Mouse (Mus musculus) limb, embryonic 15.5 days (tissue): ENCODE data around the gene Hist1h4k. TPM values are rescaled to one million over a fixed set of nuclear protein-coding genes. Genes with fewer than 3 reads are reported as not detected.
A peak's percentile ranks its signal among the peaks of the same experiment; 100 is the strongest.
"Not testable (repeated sequence)": the region's sequence is repeated elsewhere in the genome, so short reads cannot be mapped to it uniquely, and the experiment has no call there.

Source experiments
- ATAC-seq: fragments of 200-750 bp; cut with Nextera tagmentation; 2 replicates; pipeline ENCODE4 v1.8.0; 2017; ENCODE audit warnings: low read depth, moderate TSS enrichment; ENCODE audit not compliant: insufficient number of reproducible peaks, low FRiP score, low TSS enrichment
- H3K27ac ChIP-seq: fragments of 300-500 bp; sonication (generic); 2 replicates; pipeline ENCODE4 v1.5.1; 2015; ENCODE audit warnings: moderate library complexity, mild to moderate bottlenecking, inconsistent platforms
- H3K27me3 ChIP-seq: fragments of 300-500 bp; sonication (generic); 2 replicates; pipeline ENCODE4 v1.6.1; 2015; ENCODE audit warnings: inconsistent platforms
- H3K36me3 ChIP-seq: fragments of 300-500 bp; sonication (generic); 2 replicates; pipeline ENCODE4 v1.6.1; 2015; ENCODE audit warnings: inconsistent platforms
- H3K4me1 ChIP-seq: fragments of 300-500 bp; sonication (generic); 2 replicates; pipeline ENCODE4 v1.6.1; 2015; ENCODE audit warnings: inconsistent platforms
- H3K4me2 ChIP-seq: fragments of 300-500 bp; sonication (generic); 2 replicates; pipeline ENCODE4 v1.6.1; 2015; ENCODE audit warnings: mild to moderate bottlenecking, inconsistent platforms
- H3K4me3 ChIP-seq: fragments of 300-500 bp; sonication (generic); 2 replicates; pipeline ENCODE4 v1.5.1; 2015; ENCODE audit warnings: mild to moderate bottlenecking, inconsistent platforms
- H3K9ac ChIP-seq: fragments of 300-500 bp; sonication (generic); 2 replicates; pipeline ENCODE4 v1.6.1; 2015; ENCODE audit warnings: inconsistent platforms
- H3K9me3 ChIP-seq: fragments of 300-500 bp; sonication (generic); 2 replicates; pipeline ENCODE4 v1.6.1; 2016; ENCODE audit warnings: inconsistent platforms
- WGBS: fragments of 180-500 bp; shearing (Covaris S2); methylation state at CpG from one replicate; pipeline ENCODE4 v1.1.7; 2015; 5-methylcytosine and 5-hydroxymethylcytosine counted together
- polyA plus RNA-seq: library from polyadenylated mRNA; unstranded; fragments of >200 nt; fragmentation: Nextera tagmentation; extraction: Ambion mirVana; gene quantifications from 2 replicates; pipeline ENCODE4 v1.2.1, GENCODE M21; 2015

The Hist1h4k gene
- polyA plus RNA-seq: 4.1 TPM in 1 of 2 replicates, not detected in the other

GRCm38 (mm10) chr13:21750159-21751017 is at the start of gene Hist1h4k:
Hist1h4k (minus strand) TSS chr13:21750505.
- H3K27me3 ChIP-seq, H3K9me3 ChIP-seq, H3K36me3 ChIP-seq: not testable (repeated sequence)
- peaks cover 23% of the 10 kb centered on the region for H3K4me1 ChIP-seq
- H3K9ac ChIP-seq: peak within 1 kb of the TSS; percentile 23
- ATAC-seq: peak; percentile 81
- H3K4me2 ChIP-seq: peak within 1 kb of the TSS; percentile 53
- peak within 1 kb of the TSS; percentile 47 for H3K4me3 ChIP-seq
- WGBS: under 1% methylated on average over 45 of the region's 56 CpGs
- H3K27ac ChIP-seq: peak within 1 kb of the TSS; percentile 94

DNA sequence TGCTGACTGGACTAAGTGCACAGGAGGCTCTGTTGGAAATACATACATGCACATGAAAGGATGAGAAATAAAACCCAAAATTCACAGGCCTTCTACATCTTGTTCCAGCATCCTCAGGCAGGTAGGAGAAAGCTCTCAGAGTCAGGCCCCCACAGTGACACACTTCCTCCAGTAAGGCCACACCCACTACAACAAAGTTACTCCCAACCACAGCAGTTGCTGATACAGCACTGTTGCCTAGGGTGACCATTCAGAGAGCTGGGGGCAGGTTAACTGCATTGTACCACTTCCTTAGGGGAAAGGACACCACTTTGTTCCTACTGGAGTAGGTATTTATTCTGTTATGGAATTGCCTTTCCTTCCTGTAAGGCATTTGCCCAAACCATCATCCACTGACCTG is 46.9 kb upstream of the Hist1h4k start:
- not testable (repeated sequence) for ATAC-seq, H3K36me3 ChIP-seq, H3K27me3 ChIP-seq, H3K4me1 ChIP-seq, H3K4me2 ChIP-seq, H3K9me3 ChIP-seq, H3K9ac ChIP-seq, H3K4me3 ChIP-seq, H3K27ac ChIP-seq

- H3K4me1 ChIP-seq: peaks cover 4% of the 10 kb centered on the region
- H3K9ac ChIP-seq: no peak overlapping the region
- no peaks in the 10 kb centered on the region for H3K9me3 ChIP-seq
- no peaks in the 10 kb centered on the region for H3K27me3 ChIP-seq
- 87% methylated on average over 7 of the region's 7 CpGs for WGBS
- ATAC-seq: no peak
- no peaks in the 10 kb centered on the region for H3K36me3 ChIP-seq
- no peak overlapping the region for H3K4me2 ChIP-seq
- no peak overlapping the region for H3K27ac ChIP-seq
- H3K4me3 ChIP-seq: no peak overlapping the region
These were observed 45.3 kb upstream of the Hist1h4k start for GRCm38 (mm10) chr13:21795584-21795983.

GRCm38 (mm10) chr13:21790601-21791283 is 40.4 kb upstream of the Hist1h4k start:
- ATAC-seq: no peak
- Histone ChIP-seq H3K9me3 (no peaks in the 10 kb centered on the region), H3K4me3 (peak overlapping the region; percentile 8), H3K9ac (0 out of 2 replicates have a peak overlapping the region, but pooled peaks have one; percentile 18), H3K27me3 (no peaks in the 10 kb centered on the region), H3K4me1 (peaks cover 11% of the 10 kb centered on the region), H3K27ac (no peak overlapping the region), H3K36me3 (no peaks in the 10 kb centered on the region), H3K4me2 (peak overlapping the region; percentile 35)
- 10% methylated on average over 18 of the region's 18 CpGs for WGBS

- H3K9me3 ChIP-seq: no peaks in the 10 kb centered on the region
- no peaks in the 10 kb centered on the region for H3K36me3 ChIP-seq
- peaks cover 11% of the 10 kb centered on the region for H3K4me1 ChIP-seq
- no peak overlapping the region for H3K4me3 ChIP-seq
- no peaks in the 10 kb centered on the region for H3K27me3 ChIP-seq
- no peak overlapping the region for H3K9ac ChIP-seq
- no peak for ATAC-seq
- no peak overlapping the region for H3K27ac ChIP-seq
- 65% methylated on average over 6 of the region's 6 CpGs for WGBS
- no peak overlapping the region for H3K4me2 ChIP-seq
These were observed 39.6 kb upstream of the Hist1h4k start for GRCm38 (mm10) chr13:21789925-21790324.

GRCm38 (mm10) chr13:21787760-21788593 is 37.7 kb upstream of the Hist1h4k start:
- Histone ChIP-seq H3K9me3 (no peaks in the 10 kb centered on the region), H3K36me3 (no peaks in the 10 kb centered on the region), H3K9ac (no peak overlapping the region), H3K27me3 (no peaks in the 10 kb centered on the region), H3K4me1 (peaks cover 20% of the 10 kb centered on the region), H3K27ac (peak overlapping the region; percentile 71), H3K4me3 (peak overlapping the region; percentile 38), H3K4me2 (peak overlapping the region; percentile 53)
- 15% methylated on average over 17 of the region's 21 CpGs for WGBS
- no peak for ATAC-seq

DNA sequence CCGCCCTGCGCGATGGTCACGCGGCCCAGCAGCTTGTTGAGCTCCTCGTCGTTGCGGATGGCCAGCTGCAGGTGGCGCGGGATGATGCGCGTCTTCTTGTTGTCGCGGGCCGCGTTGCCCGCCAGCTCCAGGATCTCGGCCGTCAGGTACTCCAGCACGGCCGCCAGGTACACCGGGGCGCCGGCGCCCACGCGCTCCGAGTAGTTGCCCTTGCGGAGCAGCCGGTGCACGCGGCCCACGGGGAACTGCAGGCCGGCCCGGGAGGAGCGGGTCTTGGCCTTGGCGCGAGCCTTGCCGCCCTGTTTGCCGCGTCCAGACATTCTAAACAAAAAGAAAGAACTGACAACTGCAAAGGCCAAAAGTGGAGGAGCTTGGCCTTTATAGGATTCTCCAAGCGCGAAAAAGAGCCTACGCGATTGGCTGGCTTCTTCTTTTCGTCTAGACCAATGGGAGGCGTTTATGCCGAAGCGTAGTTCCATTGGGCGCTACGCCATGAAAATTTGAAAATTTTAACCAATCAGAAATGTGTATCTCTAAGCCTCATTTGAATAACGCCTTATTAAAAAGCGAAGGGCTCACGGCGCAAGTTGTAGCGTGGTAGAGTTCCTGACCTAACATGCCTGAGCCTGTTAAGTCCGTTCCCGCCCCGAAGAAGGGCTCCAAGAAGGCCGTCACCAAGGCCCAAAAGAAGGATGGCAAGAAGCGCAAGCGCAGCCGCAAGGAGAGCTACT is 36.8 kb upstream of the Hist1h4k start, which contains the start of the genes Hist1h2an and Hist1h2bp:
Hist1h2an (minus strand) TSS at position 320 of the 731 bp plus-strand sequence.
Hist1h2bp (plus strand) TSS at position 563 of the 731 bp plus-strand sequence.
- H3K4me1 ChIP-seq: peaks cover 25% of the 10 kb centered on the region
- not testable (repeated sequence) for H3K36me3 ChIP-seq, H3K9me3 ChIP-seq, H3K9ac ChIP-seq, H3K27me3 ChIP-seq
- under 1% methylated on average over 37 of the region's 63 CpGs for WGBS
- peak within 1 kb of the TSS; percentile 38 for H3K4me3 ChIP-seq
- ATAC-seq: peak; percentile 93
- peak within 1 kb of the TSS; percentile 83 for H3K27ac ChIP-seq
- peak within 1 kb of the TSS; percentile 53 for H3K4me2 ChIP-seq

DNA sequence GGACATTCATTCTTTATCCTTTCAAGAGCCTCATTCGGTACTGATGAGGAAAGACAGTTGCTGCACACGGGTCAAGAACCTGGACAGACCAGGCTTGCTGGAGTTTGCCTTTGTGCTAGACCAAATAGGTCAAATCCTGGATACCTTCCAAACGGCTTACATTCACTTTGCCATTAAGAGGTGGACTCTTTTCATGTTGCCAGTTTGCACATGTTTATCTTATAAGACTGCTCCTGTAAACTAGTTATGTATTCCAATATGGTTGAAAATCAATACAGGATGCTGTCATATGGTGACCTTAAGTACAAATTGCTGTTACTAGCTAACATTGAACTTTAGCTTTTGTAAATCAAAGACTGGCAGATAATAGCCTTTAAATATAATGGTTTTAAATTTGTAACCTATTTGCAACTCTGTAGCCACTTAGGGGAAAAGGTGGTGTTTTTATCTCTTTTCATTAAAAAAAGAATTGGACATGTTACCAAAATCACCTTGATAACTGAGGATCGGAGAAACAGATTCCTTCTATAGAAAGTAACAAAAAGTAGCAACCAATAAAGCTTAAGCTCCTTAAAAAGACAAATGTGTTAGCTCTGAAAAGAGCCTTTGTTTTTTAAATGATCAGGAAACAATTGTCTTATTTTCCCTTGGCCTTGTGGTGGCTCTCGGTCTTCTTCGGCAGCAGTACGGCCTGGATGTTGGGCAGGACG is 36.0 kb upstream of the Hist1h4k start:
- 5% methylated on average over 8 of the region's 8 CpGs for WGBS
- Histone ChIP-seq H3K36me3 (no peaks in the 10 kb centered on the region), H3K27ac (peak overlapping the region; percentile 80), H3K9me3 (no peaks in the 10 kb centered on the region), H3K4me1 (peaks cover 27% of the 10 kb centered on the region), H3K9ac (no peak overlapping the region), H3K4me2 (peak overlapping the region; percentile 53), H3K4me3 (peak overlapping the region; percentile 38), H3K27me3 (no peaks in the 10 kb centered on the region)
- ATAC-seq: no peak

DNA sequence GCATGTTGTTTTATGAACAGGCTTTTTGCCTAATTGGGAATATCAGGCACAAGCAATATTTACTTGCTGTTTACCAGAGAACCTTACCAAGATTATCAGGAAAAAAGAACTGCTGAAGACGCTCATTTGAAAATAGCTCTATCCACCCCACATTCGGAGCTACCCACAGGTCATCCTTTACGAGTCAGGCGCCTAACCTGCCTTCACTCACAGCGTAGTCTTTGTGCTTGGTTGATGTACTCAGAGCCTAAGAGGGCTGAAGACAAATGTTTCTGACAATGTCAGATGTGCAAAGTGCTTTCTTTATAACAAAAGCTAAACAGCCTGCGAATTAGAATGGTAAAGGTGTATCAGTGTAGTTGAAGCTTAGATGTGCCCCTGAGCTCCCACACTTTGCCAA is 34.0 kb upstream of the Hist1h4k start:
- Histone ChIP-seq H3K4me1 (peaks cover 37% of the 10 kb centered on the region), H3K27me3 (no peaks in the 10 kb centered on the region), H3K27ac (peak overlapping the region; percentile 88), H3K4me2 (peak overlapping the region; percentile 56), H3K36me3 (no peaks in the 10 kb centered on the region), H3K9ac (0 out of 2 replicates have a peak overlapping the region, but pooled peaks have one; percentile 33), H3K4me3 (0 out of 2 replicates have a peak overlapping the region, but pooled peaks have one; percentile 41), H3K9me3 (no peaks in the 10 kb centered on the region)
- WGBS: 25% methylated on average over 6 of the region's 6 CpGs
- no peak for ATAC-seq

- peaks cover 37% of the 10 kb centered on the region for H3K4me1 ChIP-seq
- H3K4me2 ChIP-seq: peak overlapping the region; percentile 56
- H3K9ac ChIP-seq: peak overlapping the region; percentile 33; the same call in 1 of the 2 replicates
- no peak for ATAC-seq
- 3% methylated on average over 9 of the region's 9 CpGs for WGBS
- peak overlapping the region; percentile 88 for H3K27ac ChIP-seq
- H3K27me3 ChIP-seq: no peaks in the 10 kb centered on the region
- no peaks in the 10 kb centered on the region for H3K9me3 ChIP-seq
- no peaks in the 10 kb centered on the region for H3K36me3 ChIP-seq
- H3K4me3 ChIP-seq: peak overlapping the region; percentile 41
These were observed 33.4 kb upstream of the Hist1h4k start for GRCm38 (mm10) chr13:21783734-21784161.
